Mouse (Mus musculus): ENCODE data around the gene Dtwd1. TPM values are rescaled to one million over a fixed set of nuclear protein-coding genes. Genes with fewer than 3 reads are reported as not detected.

Gene Dtwd1
- polyA plus RNA-seq, 1 experiment from 2014 or later, result 29.8 TPM

Other genes starting within 250 kb of the Dtwd1 start
- gene Fgf7, start 117.5 kb upstream of the Dtwd1 start, polyA plus RNA-seq (2016; fragmentation: Nextera tagmentation; extraction: Ambion mirVana), result 0.52 and 0.79 TPM in 2 replicates
- gene Fam227b, start 137 bp upstream of the Dtwd1 start, polyA plus RNA-seq (2016; fragmentation: Nextera tagmentation; extraction: Ambion mirVana), result not detected in 2 replicates
- gene Gm17555, start 63.0 kb downstream of the Dtwd1 start, polyA plus RNA-seq (2016; fragmentation: Nextera tagmentation; extraction: Ambion mirVana), result not detected in 2 replicates